Mouse (Mus musculus) layer of hippocampus, adult 2 months (tissue): ENCODE results near the gene Flnb. TPM values are rescaled to one million over a fixed set of nuclear protein-coding genes. Genes with fewer than 3 reads are reported as not detected.

Source experiments
- DNase-seq, 2 experiments: peaks; one replicate each; pipeline ENCODE4 v3.0.0; 2022; ENCODE audit warnings: low spot score in 2 of 2
- H3K27ac ChIP-seq: fragments of 200-600 bp; 2 replicates; pipeline ENCODE4 v1.8.1; 2022
- H3K4me3 ChIP-seq: fragments of 200-600 bp; 2 replicates; pipeline ENCODE4 v1.8.1; 2022; ENCODE audit warnings: mild to moderate bottlenecking
- CTCF ChIP-seq: fragments of 200-600 bp; conservative IDR thresholded peaks from 2 replicates; pipeline ENCODE4 v1.8.1; 2022; ENCODE audit warnings: antibody characterized with exemption, mild to moderate bottlenecking, moderate library complexity
- total RNA-seq, 2 experiments: library from RNA; stranded (reverse); gene quantifications; 2 replicates each; pipeline ENCODE4 v1.2.3; 2021

Gene Flnb
- total RNA-seq, 2 experiments from 2014 or later, result 61.8 to 77.9 TPM

DNA sequence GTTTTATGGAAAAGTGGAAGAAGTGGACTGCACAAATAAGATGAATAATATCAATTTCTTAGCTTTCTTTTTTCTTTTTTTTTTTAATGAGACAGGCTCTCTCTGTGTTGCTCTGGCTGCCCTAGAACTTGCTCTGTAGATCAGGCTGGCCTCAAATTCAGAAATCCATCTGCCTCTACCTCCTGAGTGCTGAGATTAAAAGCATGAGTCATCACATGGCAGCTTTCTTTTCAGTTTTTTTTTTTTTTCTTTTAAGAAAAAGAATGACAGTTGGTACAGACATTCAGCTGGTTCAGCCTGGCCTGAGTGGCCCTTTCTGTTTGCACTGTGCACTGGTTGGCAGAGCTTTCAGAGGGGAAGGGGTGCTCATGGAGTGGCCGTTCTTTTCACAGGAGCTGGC, 66.4 kb downstream of the Flnb start:
- no peak overlapping the region for H3K4me3 ChIP-seq
- peak overlapping the region; percentile 59; the same call in 1 of the 2 replicates for H3K27ac ChIP-seq
- no peak for DNase-seq
- no peak for TF ChIP-seq CTCF

DNA sequence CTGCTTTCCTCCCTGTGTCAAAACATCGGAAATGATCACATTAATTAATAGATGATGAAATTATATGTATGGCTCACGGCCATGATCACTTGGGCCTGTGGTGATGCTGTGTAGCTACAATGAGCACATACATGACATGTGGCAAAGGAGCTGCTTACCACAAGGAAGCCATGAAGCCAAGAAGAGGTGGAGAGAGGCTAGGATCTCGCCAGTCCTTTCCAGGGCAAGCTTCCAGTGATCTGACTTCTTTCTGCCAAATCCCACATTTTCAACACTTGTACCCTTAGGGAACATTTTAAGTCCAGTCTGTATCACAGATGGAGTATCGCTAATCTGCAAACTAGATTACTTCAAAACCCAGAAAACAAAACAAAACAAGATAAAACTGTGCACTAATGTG, 67.1 kb downstream of the Flnb start:
- TF ChIP-seq CTCF, result no peak
- no peak for DNase-seq
- no peak overlapping the region for H3K4me3 ChIP-seq
- peak overlapping the region; percentile 59; the same call in 1 of the 2 replicates for H3K27ac ChIP-seq

DNA sequence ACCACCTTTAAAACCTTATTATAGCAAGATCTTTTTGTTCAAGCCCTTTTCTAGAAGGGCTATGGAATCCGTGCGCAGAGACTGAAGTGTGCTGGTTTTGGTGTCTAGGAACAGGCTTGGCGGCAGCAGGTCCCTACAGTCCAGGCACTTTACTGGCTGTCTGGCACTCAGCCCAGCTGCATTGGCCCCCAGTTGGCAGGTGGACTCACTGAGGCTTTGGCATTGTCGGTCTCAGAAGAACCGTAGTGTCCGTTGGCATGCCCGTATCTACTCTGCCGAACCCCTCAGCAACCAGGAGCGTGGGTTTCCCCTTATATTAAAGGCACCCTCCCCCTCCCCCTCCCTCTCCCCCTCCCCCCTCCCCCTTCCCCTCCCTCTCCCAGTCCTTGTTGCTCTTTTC, 67.8 kb downstream of the Flnb start:
- no peak for TF ChIP-seq CTCF
- Histone ChIP-seq H3K27ac (peak overlapping the region; percentile 59; the same call in 1 of the 2 replicates), H3K4me3 (no peak overlapping the region)
- no peak for DNase-seq

DNA sequence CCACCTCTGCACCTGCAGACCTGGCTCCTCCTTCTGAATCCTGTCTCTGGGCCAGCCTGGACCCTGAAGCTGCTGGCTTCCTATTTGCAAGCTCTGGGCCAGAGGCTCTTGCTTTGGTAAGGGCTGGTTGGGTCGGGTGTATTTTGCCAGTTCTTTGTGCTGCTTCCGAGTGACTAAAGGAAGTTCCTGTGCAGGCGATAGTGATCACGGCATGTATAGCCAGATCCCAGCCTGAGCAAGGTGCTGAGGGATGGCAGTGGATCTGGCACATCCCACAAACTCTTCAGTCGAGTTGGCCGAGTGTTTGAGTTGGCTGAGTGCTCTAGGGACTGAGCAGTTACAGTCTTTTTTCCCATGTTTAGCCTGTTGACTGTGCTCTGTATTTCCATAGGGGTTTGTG, 68.3 kb downstream of the Flnb start:
- no peak for DNase-seq
- no peak overlapping the region for H3K27ac ChIP-seq
- no peak for TF ChIP-seq CTCF

DNA sequence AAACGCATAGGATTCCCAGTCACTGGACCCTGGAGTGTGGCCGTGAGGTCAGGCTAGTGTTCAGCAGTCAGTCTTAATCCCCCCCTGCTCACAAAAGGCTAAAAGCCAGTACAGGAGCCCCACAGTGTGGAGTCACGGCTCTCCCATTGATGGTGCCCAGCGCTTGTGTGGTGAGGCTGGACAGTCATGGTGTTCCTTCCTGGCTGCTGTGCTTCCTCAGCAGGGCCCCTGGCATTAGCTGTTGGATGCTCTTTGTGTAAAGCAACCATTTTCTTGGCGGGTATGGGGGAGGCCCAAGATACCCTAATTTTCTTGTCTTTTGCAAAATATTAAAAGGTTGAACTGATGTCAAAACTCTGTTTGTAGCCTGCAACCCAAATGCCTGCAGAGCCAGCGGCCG, 69.4 kb downstream of the Flnb start:
- H3K27ac ChIP-seq, result peak overlapping the region; percentile 85; the same call in 1 of the 2 replicates
- TF ChIP-seq CTCF, result no peak
- DNase-seq, result no peak
- H3K4me3 ChIP-seq, result no peak overlapping the region

More for the DNA sequence above, 68.3 kb downstream of the Flnb start:
- no peak overlapping the region for H3K4me3 ChIP-seq

DNA sequence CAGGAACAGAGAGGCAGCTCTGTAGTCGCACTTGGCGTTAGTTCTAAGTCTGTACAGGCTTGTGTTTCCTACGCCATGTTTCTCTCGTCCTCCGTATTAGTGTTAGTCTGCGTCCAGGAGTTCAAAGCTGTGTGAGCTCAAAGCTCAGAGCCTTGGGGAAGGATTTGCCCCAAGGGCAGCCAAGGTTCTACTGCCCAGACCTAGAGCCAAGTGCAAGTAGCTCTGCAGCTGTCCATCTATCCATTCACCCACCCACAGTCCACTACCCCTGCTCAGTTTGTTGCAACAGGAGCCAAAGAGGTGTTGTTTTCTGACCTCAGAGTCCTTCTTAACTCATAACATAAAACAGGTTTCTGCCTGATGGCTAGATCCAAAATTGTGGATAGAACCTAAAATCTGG, 70.5 kb downstream of the Flnb start:
- TF ChIP-seq CTCF, result no peak
- DNase-seq, result no peak
- Histone ChIP-seq H3K4me3 (no peak overlapping the region), H3K27ac (peak overlapping the region; percentile 85)

DNA sequence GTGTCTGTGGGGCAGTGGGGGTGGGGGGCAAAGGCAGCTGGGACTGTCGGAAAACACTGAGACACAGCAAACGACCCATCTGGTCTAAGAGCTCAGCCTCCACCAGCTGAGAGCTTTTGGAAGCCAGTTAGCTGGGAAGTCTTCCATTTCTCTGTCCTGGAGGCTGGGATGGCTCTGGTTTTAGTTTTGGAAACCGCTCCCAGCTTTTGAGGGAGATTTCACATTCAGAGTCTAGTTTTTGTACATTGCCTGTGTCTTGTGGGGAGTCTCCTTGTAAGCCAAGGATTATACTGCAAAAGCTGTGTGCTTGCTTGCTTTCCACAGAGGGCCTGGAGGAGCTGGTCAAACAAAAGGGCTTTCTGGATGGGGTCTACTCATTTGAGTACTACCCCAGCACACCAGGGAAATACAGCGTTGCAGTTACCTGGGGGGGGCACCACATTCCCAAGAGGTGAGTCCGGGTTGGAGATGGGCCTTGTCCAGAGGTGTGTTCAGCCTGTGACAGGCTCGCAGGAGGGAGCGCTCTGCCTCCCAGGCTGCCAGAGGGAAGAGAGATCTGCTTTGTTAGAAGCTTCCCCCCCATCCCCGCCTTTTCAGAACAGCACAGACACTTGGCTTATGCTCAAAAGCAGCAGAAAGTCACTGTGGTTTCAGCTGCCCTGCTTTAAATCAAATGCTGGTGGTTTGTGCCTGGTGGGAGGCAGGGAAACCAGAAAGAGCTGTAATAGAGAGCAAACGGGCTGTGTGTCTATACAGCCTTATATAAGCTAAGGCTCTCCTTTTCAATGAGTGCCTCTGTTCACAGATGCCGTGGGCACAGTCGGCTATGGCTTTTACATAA, 71.3 kb downstream of the Flnb start:
- peak; percentile 70 to 85 for DNase-seq
- no peak for TF ChIP-seq CTCF
- H3K4me3 ChIP-seq, result peak overlapping the region; percentile 8; the same call in 1 of the 2 replicates
- peak overlapping the region; percentile 85 for H3K27ac ChIP-seq

DNA sequence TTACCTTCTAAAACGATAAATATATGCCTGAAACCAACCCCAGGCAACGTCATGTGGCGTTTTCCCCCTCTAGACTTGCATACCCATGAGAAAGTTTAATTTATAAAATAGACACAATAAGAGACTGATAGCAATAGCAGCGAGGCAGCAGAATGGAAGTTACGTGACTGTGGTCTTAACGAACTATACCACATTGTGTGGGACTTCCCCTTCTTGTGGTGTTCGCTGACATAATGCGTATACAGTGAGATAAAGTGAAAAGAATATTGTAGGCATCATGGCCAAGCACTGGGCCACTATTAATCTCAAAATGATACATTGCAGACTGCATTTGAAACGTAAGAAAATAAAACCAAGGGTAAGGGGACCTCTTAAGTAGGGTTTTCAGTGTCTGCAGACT, 72.1 kb downstream of the Flnb start:
- Histone ChIP-seq H3K4me3 (no peak overlapping the region), H3K27ac (peak overlapping the region; percentile 85)
- no peak for DNase-seq
- no peak for TF ChIP-seq CTCF

DNA sequence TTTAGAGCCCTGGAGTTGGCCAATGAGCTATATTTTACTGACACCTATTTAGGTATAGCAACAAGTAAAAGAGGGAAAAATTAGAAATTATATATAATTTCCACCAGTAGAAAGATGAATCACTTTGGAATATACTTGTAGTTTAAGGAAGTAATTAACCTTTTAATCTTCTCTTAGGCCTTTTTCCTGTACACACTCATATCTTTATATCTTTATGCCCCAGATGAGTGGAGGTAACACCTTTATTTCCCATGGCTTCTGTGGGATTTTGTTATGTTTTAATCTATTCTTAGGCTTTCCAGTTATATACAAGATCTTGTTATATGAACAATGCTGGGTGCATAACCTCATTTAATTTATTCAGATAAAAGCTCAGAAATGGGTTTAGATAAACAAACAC, 73.6 kb downstream of the Flnb start:
- Histone ChIP-seq H3K4me3 (no peak overlapping the region), H3K27ac (no peak overlapping the region)
- no peak for DNase-seq
- TF ChIP-seq CTCF, result no peak

DNA sequence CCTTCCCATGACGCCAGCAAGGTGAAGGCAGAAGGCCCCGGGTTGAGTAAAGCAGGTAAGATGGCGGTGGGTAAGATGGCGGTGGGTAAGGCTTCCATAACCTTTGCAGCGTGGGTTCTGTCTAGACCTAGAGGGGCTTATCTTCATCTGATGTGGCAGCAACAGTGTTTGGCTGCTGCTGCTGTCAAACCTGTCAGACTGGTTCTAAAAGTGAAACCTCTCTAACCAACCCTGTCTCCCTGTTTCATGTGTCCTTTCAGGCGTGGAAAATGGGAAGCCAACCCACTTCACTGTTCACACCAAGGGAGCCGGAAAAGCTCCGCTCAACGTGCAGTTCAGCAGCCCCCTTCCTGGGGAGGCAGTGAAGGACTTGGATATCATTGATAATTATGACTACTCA, 78.4 kb downstream of the Flnb start:
- no peak for DNase-seq
- H3K4me3 ChIP-seq, result no peak overlapping the region
- H3K27ac ChIP-seq, result no peak overlapping the region
- TF ChIP-seq CTCF, result no peak

DNA sequence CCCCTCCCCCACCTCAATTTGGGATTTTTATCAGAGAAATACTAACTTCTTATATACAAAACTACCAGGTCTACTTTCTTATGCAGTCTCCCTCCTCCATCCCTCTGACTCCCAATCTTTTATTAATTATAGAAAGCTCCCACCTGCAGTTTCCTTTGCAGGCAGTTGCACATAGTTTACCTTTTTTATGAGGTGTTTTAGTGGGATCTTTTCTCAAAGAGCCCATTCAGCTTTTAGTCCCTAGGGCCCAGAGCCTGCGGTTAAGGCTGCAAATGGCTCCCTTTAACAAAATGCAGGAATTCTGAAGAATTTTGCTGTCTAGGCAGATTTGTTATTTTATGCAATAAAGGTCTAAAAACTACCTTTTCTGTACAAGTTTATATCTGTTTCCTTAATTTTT, 78.9 kb downstream of the Flnb start:
- Histone ChIP-seq H3K27ac (no peak overlapping the region), H3K4me3 (no peak overlapping the region)
- DNase-seq, result no peak
- no peak for TF ChIP-seq CTCF

DNA sequence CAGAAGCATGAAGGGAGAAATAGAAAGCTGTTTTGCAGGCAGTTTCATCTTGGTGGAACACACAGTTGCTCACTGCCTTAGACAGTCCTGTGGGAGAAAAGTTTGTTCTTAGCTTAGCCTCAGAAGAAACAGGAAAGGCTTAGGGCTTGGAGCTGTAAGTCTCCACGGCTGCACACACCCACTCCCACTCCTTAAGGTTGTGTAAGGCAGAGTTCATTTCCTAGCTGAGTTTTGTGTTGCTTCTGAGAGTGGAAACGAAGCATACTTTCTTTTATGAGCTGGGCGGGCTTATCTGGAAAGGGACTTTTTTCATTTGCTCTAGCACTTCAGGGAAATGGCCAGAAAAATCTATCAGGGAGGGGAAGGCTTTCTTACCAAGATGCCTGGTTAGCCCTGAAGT, 82.2 kb downstream of the Flnb start:
- no peak for TF ChIP-seq CTCF
- Histone ChIP-seq H3K4me3 (no peak overlapping the region), H3K27ac (no peak overlapping the region)
- DNase-seq, result no peak

DNA sequence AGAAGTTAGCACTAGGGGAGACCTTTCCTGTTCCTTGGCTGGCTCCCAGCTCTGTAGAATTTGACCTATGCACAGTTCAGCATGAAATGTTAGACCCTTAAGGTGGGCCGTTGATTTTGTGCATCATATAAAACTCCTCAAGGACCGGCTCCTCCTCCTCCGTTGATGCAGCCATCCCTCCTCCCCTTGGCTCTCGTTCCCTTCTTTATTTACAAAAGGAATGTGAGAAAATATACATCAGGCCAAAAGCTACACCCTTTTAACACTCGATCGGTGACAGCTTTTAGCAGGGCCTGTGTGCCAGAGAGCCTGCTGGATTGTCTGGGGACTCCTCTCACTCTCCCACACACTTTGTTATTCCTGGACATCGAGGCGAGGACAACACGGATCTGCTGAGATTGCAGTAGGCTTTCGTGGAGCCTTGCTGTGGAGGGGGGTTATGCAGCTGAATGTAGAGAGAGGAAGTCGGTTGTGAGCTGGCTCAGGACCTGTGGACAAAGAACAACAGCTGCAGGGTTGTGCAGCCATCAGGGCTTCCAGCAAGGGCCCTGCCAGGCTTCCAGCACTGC, 82.8 kb downstream of the Flnb start:
- no peak overlapping the region for H3K4me3 ChIP-seq
- TF ChIP-seq CTCF, result no peak
- H3K27ac ChIP-seq, result peak overlapping the region; percentile 49; the same call in 1 of the 2 replicates
- peak; percentile 28 to 30 for DNase-seq

DNA sequence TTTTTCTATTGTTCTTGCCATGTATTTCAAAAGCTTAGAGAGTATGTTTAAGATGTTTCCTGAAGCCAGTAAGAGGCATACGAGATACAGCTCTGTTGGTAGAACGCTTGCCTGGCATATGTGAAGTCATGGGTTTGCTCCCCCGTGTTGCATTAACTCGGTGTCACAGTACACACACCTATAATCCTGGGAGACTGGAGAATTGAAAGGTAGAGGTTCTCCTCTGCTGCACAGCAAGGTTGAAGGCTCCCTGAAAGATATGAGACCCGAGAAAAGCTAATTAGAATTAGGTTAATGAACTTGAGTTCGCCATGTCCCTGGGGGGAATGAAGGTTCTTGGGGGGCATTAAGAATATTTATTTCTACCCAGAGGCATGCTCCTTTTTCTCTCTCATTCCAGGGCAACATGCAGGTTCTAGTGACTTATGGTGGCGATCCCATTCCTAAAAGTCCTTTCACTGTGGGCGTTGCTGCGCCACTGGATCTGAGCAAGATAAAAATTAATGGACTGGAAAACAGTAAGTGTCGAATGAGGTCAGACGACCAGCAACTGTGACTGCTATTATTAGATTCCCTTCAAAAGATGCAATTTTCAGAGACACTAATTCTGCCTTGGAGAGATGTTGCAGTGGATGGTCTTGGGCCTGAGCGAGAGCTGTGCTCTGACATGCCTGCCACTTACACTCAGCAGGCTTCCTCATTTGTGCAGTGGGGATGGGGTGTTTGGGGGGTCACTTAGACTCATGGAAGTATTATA, 83.9 kb downstream of the Flnb start:
- no peak overlapping the region for H3K4me3 ChIP-seq
- no peak for DNase-seq
- no peak overlapping the region; the same call in 1 of the 2 replicates for H3K27ac ChIP-seq
- TF ChIP-seq CTCF, result no peak
